Mouse (Mus musculus) testis, adult 2 months (tissue): ENCODE data around the gene Tmem251.

Source experiments
- CTCF ChIP-seq: fragments of 200-500 bp; IDR thresholded peaks from 2 replicates; pipeline ENCODE4 v1.5.1; 2012; ENCODE audit warnings: low read depth, mild to moderate bottlenecking, inconsistent platforms, low read length, moderate library complexity; ENCODE audit not compliant: control insufficient read depth, insufficient read depth, insufficient replicate concordance
- POLR2A ChIP-seq: fragments of 200-500 bp; IDR thresholded peaks from 2 replicates; pipeline ENCODE4 v1.6.1; 2012; ENCODE audit warnings: low read depth, mild to moderate bottlenecking, inconsistent platforms, low read length, moderate library complexity; ENCODE audit not compliant: control insufficient read depth

- TF ChIP-seq POLR2A: no peak
- TF ChIP-seq CTCF: no peak
Observed at GRCm38 (mm10) chr12:102705906-102706640, 37.5 kb upstream of the Tmem251 start.
